Mouse (Mus musculus): Measurements from ENCODE around the gene Hmg20a. TPM values are rescaled to one million over a fixed set of nuclear protein-coding genes. Genes with fewer than 3 reads are reported as not detected.

The Hmg20a gene
- polyA plus RNA-seq, 1 experiment from 2014 or later: 15.2 TPM

DNA sequence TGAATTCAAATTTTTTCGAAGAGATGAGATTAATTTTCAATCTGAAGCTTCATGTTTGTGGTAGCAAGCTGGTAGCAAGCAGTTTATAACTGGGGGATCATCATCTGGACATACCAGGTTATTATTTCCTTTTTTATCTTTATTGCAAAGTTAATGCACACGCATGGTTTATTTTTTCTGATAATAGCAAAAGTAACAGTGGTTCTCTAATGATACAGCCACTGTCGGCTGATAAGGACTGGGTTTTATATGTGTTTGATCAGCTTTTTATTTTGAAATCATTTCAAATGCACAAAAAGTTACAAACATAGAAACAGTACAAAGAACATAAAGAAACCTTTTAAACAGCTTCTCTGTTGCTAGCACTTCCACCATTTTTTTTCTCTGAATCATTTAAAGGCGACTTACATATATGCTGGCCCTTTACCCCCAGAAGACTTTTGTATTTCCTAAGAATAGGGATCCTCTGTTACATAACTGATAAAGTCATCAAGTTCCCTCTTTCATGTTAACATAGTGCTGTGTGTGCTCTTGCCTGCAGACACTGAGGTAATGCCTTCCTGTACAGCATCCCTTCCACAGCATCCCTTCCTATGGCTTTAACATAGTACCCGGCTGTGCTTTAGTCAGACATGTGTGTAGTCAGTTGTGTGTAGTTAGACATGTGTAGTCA lies 60.7 kb downstream of the Hmg20a start:
- H3K9ac ChIP-seq (ENCODE audit: low read length): no peak overlapping the region
- no peaks in the 10 kb centered on the region for H3K4me1 ChIP-seq (replicated peaks; ENCODE audit: control insufficient read depth, insufficient read depth)
- 0 out of 2 replicates have a peak, but pooled peaks cover 3% of the 10 kb centered on the region for H3K36me3 ChIP-seq (ENCODE audit: control insufficient read depth, insufficient read depth, low read length)
- WGBS: 83% methylated on average over 5 of the region's 5 CpGs
- H3K4me2 ChIP-seq (replicated peaks; ENCODE audit: low read depth): no peak overlapping the region
- no peak overlapping the region for H3K27ac ChIP-seq (replicated peaks)
- H3K4me3 ChIP-seq (ENCODE audit: low read depth, low read length): no peak overlapping the region
- TF ChIP-seq CTCF (IDR thresholded peaks at IDR 0.05; ENCODE audit: low read depth) (no peak), EP300 (optimal IDR thresholded peaks at IDR 0.05) (no peak)
- H3K27me3 ChIP-seq (ENCODE audit: control insufficient read depth, insufficient read depth, low read length): no peaks in the 10 kb centered on the region
- DNase-seq (ENCODE audit: low spot score) (no peak), ATAC-seq (ENCODE audit: low FRiP score, low TSS enrichment) (no peak)
- no peaks in the 10 kb centered on the region for H3K9me3 ChIP-seq (ENCODE audit: control insufficient read depth, low read length)

DNA sequence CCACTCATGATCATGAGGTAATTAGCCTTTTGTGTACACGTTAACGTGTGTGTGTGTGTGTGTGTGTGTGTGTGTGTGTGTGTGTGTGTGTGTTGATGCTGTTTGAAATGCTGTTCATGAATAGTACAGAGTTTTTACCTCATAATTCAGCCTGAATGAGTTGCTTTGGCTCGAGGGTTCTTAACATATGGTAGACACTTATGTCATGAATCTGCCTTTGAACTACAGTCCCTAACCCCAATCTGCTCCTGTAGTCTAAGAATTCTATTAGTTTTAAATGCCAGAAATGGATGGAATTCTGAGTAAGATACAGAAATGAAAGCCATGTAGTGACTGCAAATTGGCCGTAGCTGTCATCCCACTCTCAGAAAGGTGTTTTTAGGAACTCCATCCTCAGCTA lies 64.2 kb downstream of the Hmg20a start:
- Histone ChIP-seq H3K4me3 (ENCODE audit: low read depth, low read length) (no peak overlapping the region), H3K4me1 (replicated peaks; ENCODE audit: control insufficient read depth, insufficient read depth) (no peaks in the 10 kb centered on the region), H3K4me2 (replicated peaks; ENCODE audit: low read depth) (no peak overlapping the region), H3K27ac (replicated peaks) (no peak overlapping the region), H3K27me3 (ENCODE audit: control insufficient read depth, insufficient read depth, low read length) (no peaks in the 10 kb centered on the region), H3K36me3 (ENCODE audit: control insufficient read depth, insufficient read depth, low read length) (no peaks in the 10 kb centered on the region), H3K9ac (ENCODE audit: low read length) (no peak overlapping the region), H3K9me3 (ENCODE audit: control insufficient read depth, low read length) (no peaks in the 10 kb centered on the region)
- WGBS: 88% methylated on average over 4 of the region's 4 CpGs
- no peak for ATAC-seq (ENCODE audit: low FRiP score, low TSS enrichment)
- no peak for DNase-seq (ENCODE audit: low spot score)
- TF ChIP-seq CTCF (IDR thresholded peaks at IDR 0.05; ENCODE audit: low read depth) (no peak), EP300 (optimal IDR thresholded peaks at IDR 0.05) (no peak)

DNA sequence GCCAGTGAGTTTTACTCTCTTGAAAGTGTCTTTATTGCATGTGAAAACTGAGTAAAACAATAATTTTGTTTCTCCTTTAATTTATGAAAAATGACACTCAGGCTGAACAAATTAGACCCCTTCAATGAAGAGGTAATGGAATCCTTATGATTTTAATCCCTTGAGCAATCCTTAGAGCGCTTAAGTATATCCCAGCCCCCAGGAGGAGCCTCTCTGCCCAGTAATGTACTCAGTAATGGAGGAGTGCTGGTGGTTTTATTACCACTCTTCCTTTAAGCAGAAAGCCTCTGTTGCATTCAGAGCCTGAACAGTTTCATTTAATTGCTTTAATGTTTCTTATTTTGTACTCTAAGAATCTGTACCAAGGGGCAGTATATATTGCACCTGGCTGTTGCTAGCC lies 67.0 kb downstream of the Hmg20a start:
- no peak for ATAC-seq (ENCODE audit: low FRiP score, low TSS enrichment)
- H3K9ac ChIP-seq (ENCODE audit: low read length): no peak overlapping the region
- WGBS: 86% methylated on average over 1 of the region's 1 CpGs
- no peaks in the 10 kb centered on the region for H3K9me3 ChIP-seq (ENCODE audit: control insufficient read depth, low read length)
- no peak overlapping the region for H3K4me3 ChIP-seq (ENCODE audit: low read depth, low read length)
- TF ChIP-seq EP300 (optimal IDR thresholded peaks at IDR 0.05) (no peak), CTCF (IDR thresholded peaks at IDR 0.05; ENCODE audit: low read depth) (no peak)
- DNase-seq (ENCODE audit: low spot score): no peak
- no peaks in the 10 kb centered on the region for H3K4me1 ChIP-seq (replicated peaks; ENCODE audit: control insufficient read depth, insufficient read depth)
- H3K4me2 ChIP-seq (replicated peaks; ENCODE audit: low read depth): no peak overlapping the region
- H3K27me3 ChIP-seq (ENCODE audit: control insufficient read depth, insufficient read depth, low read length): no peaks in the 10 kb centered on the region
- H3K36me3 ChIP-seq (ENCODE audit: control insufficient read depth, insufficient read depth, low read length): peaks cover 8% of the 10 kb centered on the region; the same call in 1 of the 2 replicates
- H3K27ac ChIP-seq (replicated peaks): no peak overlapping the region

DNA sequence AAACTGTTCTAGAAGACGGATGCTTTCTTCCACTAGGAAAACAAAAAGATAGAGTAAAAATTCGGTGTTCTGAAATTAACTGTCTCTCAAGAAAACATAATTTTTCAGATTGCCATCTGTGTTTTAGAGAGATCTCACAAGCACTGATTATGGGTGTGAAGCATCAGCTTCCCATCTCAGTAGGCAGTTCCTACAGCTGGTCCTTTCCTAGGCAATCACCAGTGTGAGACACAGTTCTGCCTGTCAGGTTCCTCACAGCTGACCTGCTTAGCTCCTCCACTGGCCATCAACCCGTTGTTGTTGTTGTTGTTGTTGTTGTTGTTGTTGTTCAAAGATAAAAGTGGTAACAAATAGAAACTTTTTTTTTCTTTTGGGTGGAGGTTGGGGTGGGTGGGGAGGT lies 67.7 kb downstream of the Hmg20a start:
- no peak for DNase-seq (ENCODE audit: low spot score)
- 78% methylated on average over 3 of the region's 3 CpGs for WGBS
- Histone ChIP-seq H3K4me3 (ENCODE audit: low read depth, low read length) (no peak overlapping the region), H3K4me2 (replicated peaks; ENCODE audit: low read depth) (no peak overlapping the region), H3K9ac (ENCODE audit: low read length) (no peak overlapping the region), H3K27ac (replicated peaks) (no peak overlapping the region), H3K36me3 (ENCODE audit: control insufficient read depth, insufficient read depth, low read length) (peaks cover 12% of the 10 kb centered on the region; the same call in 1 of the 2 replicates), H3K27me3 (ENCODE audit: control insufficient read depth, insufficient read depth, low read length) (no peaks in the 10 kb centered on the region), H3K9me3 (ENCODE audit: control insufficient read depth, low read length) (no peaks in the 10 kb centered on the region), H3K4me1 (replicated peaks; ENCODE audit: control insufficient read depth, insufficient read depth) (no peaks in the 10 kb centered on the region)
- no peak for ATAC-seq (ENCODE audit: low FRiP score, low TSS enrichment)
- TF ChIP-seq EP300 (optimal IDR thresholded peaks at IDR 0.05): no peak

DNA sequence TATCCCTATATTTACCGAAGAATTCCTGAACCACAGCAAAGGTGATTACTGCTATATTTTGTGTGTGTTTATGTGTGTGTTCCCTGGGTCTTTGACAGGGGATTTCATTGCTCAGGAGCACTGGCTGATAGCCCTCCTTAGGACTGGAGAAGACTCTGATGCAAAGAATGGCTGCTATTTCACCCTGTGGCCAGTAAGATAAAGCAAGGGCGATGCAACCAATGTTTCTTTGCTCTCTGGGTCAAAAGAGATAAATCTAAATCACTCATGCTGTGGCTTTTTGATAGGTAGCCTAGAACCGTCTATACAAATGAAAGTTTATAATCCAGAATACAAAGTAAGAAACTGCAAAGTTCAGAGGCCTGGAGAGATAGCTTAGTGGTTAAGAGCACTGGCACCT lies 69.2 kb downstream of the Hmg20a start:
- Histone ChIP-seq H3K9me3 (ENCODE audit: control insufficient read depth, low read length) (no peaks in the 10 kb centered on the region), H3K4me1 (replicated peaks; ENCODE audit: control insufficient read depth, insufficient read depth) (no peaks in the 10 kb centered on the region), H3K4me2 (replicated peaks; ENCODE audit: low read depth) (no peak overlapping the region), H3K4me3 (ENCODE audit: low read depth, low read length) (no peak overlapping the region), H3K27me3 (ENCODE audit: control insufficient read depth, insufficient read depth, low read length) (no peaks in the 10 kb centered on the region), H3K36me3 (ENCODE audit: control insufficient read depth, insufficient read depth, low read length) (peaks cover 17% of the 10 kb centered on the region; the same call in 1 of the 2 replicates), H3K9ac (ENCODE audit: low read length) (no peak overlapping the region), H3K27ac (replicated peaks) (no peak overlapping the region)
- DNase-seq (ENCODE audit: low spot score) (no peak), ATAC-seq (ENCODE audit: low FRiP score, low TSS enrichment) (no peak)
- 87% methylated on average over 3 of the region's 3 CpGs for WGBS
- TF ChIP-seq EP300 (optimal IDR thresholded peaks at IDR 0.05) (no peak), CTCF (IDR thresholded peaks at IDR 0.05; ENCODE audit: low read depth) (no peak)

DNA sequence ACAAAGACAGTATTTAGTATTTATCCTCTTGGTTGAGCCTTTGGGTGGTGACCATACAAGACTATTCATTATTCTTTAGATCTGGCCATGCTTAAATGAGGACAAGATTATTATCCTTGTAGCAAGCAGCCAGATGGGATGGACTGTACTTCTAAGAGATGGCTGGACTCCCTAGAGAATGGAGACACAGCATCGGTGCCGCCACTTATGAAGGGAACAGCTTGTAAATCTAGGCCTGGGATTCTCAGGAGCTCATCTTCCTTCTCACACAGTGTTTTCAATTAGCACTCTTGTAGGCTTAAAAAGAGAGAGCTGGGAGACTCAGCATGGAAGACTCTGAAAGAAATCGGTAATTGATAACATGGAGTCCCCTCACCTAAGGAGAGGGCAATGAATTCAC lies 74.0 kb downstream of the Hmg20a start:
- WGBS: 68% methylated on average over 3 of the region's 3 CpGs

More for the DNA sequence above, 74.0 kb downstream of the Hmg20a start:
- ATAC-seq (ENCODE audit: low FRiP score, low TSS enrichment) (no peak), DNase-seq (ENCODE audit: low spot score) (no peak)
- Histone ChIP-seq H3K27ac (replicated peaks) (no peak overlapping the region), H3K9ac (ENCODE audit: low read length) (no peak overlapping the region), H3K9me3 (ENCODE audit: control insufficient read depth, low read length) (no peaks in the 10 kb centered on the region), H3K4me2 (replicated peaks; ENCODE audit: low read depth) (no peak overlapping the region), H3K4me1 (replicated peaks; ENCODE audit: control insufficient read depth, insufficient read depth) (no peaks in the 10 kb centered on the region), H3K4me3 (ENCODE audit: low read depth, low read length) (no peak overlapping the region), H3K36me3 (ENCODE audit: control insufficient read depth, insufficient read depth, low read length) (peaks cover 21% of the 10 kb centered on the region; the same call in 1 of the 2 replicates), H3K27me3 (ENCODE audit: control insufficient read depth, insufficient read depth, low read length) (no peaks in the 10 kb centered on the region)
- TF ChIP-seq EP300 (optimal IDR thresholded peaks at IDR 0.05) (no peak), CTCF (IDR thresholded peaks at IDR 0.05; ENCODE audit: low read depth) (no peak)

Data from stomach, postnatal 0 days (tissue).